Mouse (Mus musculus): ENCODE measurements around the gene Nlgn1. TPM values are rescaled to one million over a fixed set of nuclear protein-coding genes. Genes with fewer than 3 reads are reported as not detected.

Nlgn1 gene
- polyA plus RNA-seq, 1 experiment from 2014 or later = 9.3 TPM

DNA sequence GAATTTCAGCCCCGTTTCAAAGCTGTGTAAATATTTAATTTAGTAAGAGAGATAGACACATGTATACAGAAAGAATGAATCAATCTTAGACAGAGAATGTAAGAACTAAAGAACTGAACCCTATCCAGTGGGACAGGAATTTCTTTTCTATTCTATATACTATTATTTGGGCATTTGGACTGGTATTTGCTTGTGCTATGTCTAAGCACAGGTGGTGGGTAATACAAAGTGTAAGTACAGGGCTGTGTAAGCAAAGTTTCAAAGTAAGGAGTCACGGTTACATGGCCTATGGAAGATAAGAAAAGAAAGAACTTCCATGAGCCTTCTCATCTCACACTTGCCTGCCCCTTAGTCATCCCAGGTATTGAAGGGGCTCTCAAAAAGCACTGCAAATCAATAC lies 624.9 kb downstream of the Nlgn1 start:
- ATAC-seq (ENCODE audit: low FRiP score) = no peak
- no peak overlapping the region for H3K4me3 ChIP-seq
- no peak overlapping the region for H3K27ac ChIP-seq
- H3K9me3 ChIP-seq (replicated peaks) = no peaks in the 10 kb centered on the region
- H3K9ac ChIP-seq = no peak overlapping the region
- WGBS = 78% methylated on average over 2 of the region's 2 CpGs
- no peak overlapping the region for H3K4me2 ChIP-seq (replicated peaks)
- no peaks in the 10 kb centered on the region for H3K27me3 ChIP-seq
- no peaks in the 10 kb centered on the region for H3K36me3 ChIP-seq
- no peaks in the 10 kb centered on the region for H3K4me1 ChIP-seq

DNA sequence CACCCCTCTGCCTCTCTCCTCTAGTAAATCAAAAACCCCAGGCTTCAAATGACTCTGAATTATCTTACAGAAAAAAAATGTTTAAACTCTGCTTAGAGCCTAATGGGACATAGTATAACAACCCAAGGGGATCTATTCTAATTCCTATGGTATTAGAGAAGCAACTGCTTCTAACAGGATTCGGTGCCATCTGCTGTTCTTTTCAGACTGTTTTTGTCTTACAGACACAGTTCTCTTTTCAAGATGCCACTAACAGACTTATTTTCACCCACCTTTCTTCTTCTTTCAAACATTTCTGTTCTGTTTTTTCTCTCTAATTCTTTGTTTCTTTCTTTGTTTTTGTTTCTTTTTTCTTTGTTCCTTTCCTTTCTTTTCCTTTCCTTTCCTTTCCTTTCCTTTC lies 635.0 kb downstream of the Nlgn1 start:
- no peaks in the 10 kb centered on the region for H3K9me3 ChIP-seq (replicated peaks)
- no peak overlapping the region for H3K4me2 ChIP-seq (replicated peaks)
- no peaks in the 10 kb centered on the region for H3K27me3 ChIP-seq
- no peak overlapping the region for H3K27ac ChIP-seq
- H3K9ac ChIP-seq = no peak overlapping the region
- H3K36me3 ChIP-seq = no peaks in the 10 kb centered on the region
- 83% methylated on average over 1 of the region's 1 CpGs for WGBS
- no peaks in the 10 kb centered on the region for H3K4me1 ChIP-seq
- no peak for ATAC-seq (ENCODE audit: low FRiP score)
- no peak overlapping the region for H3K4me3 ChIP-seq

DNA sequence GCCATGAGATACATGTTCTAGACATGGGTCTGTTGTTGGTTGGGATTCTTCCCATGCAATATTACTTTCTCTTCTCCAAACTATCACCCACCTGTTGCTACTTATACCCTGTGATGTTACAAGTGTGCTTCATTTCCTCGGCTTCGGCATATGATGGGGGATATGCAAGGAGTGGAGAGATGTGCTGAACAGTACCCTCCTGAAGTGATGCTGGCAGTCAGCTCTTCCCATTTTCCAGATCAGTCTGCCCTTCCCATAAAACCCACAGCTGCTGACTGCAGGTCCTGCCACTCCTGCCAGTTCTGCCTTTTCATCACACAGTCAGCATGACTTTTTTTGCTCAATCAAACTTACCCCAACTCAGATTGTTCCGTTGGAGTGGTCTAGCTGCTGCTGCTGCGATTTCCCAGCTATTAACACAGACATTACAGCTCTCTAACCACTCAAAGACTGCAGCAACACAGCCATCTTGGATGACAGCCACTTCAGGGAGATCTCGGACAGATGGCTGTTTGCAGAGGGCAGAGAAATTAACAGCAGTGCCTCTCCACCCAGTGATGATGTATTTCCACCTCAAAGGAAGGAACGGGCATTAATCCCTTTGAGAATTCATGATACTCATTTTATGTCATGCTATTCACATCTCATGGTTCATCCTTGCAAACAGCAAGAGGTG lies 643.3 kb downstream of the Nlgn1 start:
- 81% methylated on average over 6 of the region's 6 CpGs for WGBS
- H3K4me1 ChIP-seq = no peaks in the 10 kb centered on the region

GRCm38 (mm10) chr3:25683696-25684095 lies 648.6 kb downstream of the Nlgn1 start:
- Histone ChIP-seq H3K4me3 (no peak overlapping the region), H3K4me2 (replicated peaks) (no peak overlapping the region), H3K9me3 (replicated peaks) (no peaks in the 10 kb centered on the region), H3K27me3 (no peaks in the 10 kb centered on the region), H3K27ac (no peak overlapping the region), H3K4me1 (no peaks in the 10 kb centered on the region), H3K9ac (no peak overlapping the region), H3K36me3 (no peaks in the 10 kb centered on the region)
- no peak for ATAC-seq (ENCODE audit: low FRiP score)
- 90% methylated on average over 2 of the region's 2 CpGs for WGBS

More for the DNA sequence above, 643.3 kb downstream of the Nlgn1 start:
- H3K27ac ChIP-seq = no peak overlapping the region
- no peak overlapping the region for H3K4me3 ChIP-seq
- H3K27me3 ChIP-seq = no peaks in the 10 kb centered on the region
- no peaks in the 10 kb centered on the region for H3K36me3 ChIP-seq
- no peak overlapping the region for H3K4me2 ChIP-seq (replicated peaks)
- H3K9me3 ChIP-seq (replicated peaks) = no peaks in the 10 kb centered on the region
- ATAC-seq (ENCODE audit: low FRiP score) = no peak
- H3K9ac ChIP-seq = no peak overlapping the region

GRCm38 (mm10) chr3:25679373-25679772 lies 652.9 kb downstream of the Nlgn1 start:
- no peak overlapping the region for H3K4me2 ChIP-seq (replicated peaks)
- 83% methylated on average over 2 of the region's 2 CpGs for WGBS
- no peak overlapping the region for H3K27ac ChIP-seq
- H3K36me3 ChIP-seq = no peaks in the 10 kb centered on the region
- ATAC-seq (ENCODE audit: low FRiP score) = no peak
- H3K4me3 ChIP-seq = no peak overlapping the region
- no peaks in the 10 kb centered on the region for H3K4me1 ChIP-seq
- no peaks in the 10 kb centered on the region for H3K27me3 ChIP-seq
- H3K9ac ChIP-seq = no peak overlapping the region
- H3K9me3 ChIP-seq (replicated peaks) = no peaks in the 10 kb centered on the region

DNA sequence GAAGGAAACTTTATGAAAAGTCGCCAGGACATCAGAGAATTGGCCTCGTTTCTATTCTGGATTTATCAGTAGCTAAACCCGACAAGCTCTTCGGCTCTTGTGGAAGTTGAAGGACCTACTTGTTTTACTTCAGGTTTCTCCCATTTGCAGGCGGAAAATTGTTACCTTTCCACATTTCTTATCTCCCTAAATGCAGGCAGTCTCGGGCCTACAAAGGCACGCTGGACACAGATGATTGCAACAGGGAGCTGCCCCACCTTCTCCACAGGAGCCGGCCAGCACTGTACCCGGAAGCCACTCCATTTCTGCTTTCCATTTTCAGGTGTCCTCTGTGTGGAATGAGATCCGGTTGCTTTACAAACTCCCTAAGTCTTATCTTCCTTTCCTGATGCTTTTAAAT lies 656.4 kb downstream of the Nlgn1 start:
- no peak for ATAC-seq (ENCODE audit: low FRiP score)
- Histone ChIP-seq H3K27ac (no peak overlapping the region), H3K4me1 (0 out of 2 replicates have a peak, but pooled peaks cover 4% of the 10 kb centered on the region), H3K9me3 (replicated peaks) (no peaks in the 10 kb centered on the region), H3K4me2 (replicated peaks) (no peak overlapping the region), H3K36me3 (no peaks in the 10 kb centered on the region), H3K4me3 (no peak overlapping the region), H3K27me3 (no peaks in the 10 kb centered on the region), H3K9ac (no peak overlapping the region)
- WGBS = 87% methylated on average over 10 of the region's 10 CpGs

DNA sequence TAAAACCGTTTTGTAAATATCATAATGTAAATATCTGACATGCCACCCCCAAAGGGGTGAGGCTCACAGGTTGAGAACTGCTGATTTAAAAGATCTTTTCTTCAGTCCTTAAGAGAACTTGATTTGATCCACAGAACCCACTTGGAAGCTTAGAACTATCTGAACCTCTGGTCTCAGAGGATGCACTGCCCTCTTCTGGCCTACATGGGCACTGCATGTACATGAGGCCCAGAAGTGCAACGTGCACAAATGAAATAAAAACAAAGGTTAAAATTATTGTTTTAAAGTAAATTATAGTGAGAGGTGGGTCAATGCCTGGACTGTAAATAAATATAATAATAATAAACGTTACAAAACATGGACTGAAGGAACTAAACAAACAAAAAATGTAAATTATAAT lies 657.2 kb downstream of the Nlgn1 start:
- Histone ChIP-seq H3K9ac (no peak overlapping the region), H3K4me2 (replicated peaks) (no peak overlapping the region), H3K4me1 (0 out of 2 replicates have a peak, but pooled peaks cover 4% of the 10 kb centered on the region), H3K9me3 (replicated peaks) (no peaks in the 10 kb centered on the region), H3K27me3 (no peaks in the 10 kb centered on the region), H3K4me3 (no peak overlapping the region), H3K27ac (no peak overlapping the region), H3K36me3 (no peaks in the 10 kb centered on the region)
- 59% methylated on average over 3 of the region's 3 CpGs for WGBS
- no peak for ATAC-seq (ENCODE audit: low FRiP score)

GRCm38 (mm10) chr3:25673408-25673807 lies 658.9 kb downstream of the Nlgn1 start:
- Histone ChIP-seq H3K36me3 (no peaks in the 10 kb centered on the region), H3K27ac (no peak overlapping the region), H3K27me3 (no peaks in the 10 kb centered on the region), H3K9ac (no peak overlapping the region), H3K9me3 (replicated peaks) (no peaks in the 10 kb centered on the region), H3K4me2 (replicated peaks) (no peak overlapping the region), H3K4me3 (no peak overlapping the region), H3K4me1 (0 out of 2 replicates have a peak, but pooled peaks cover 4% of the 10 kb centered on the region)
- WGBS = 45% methylated on average over 5 of the region's 5 CpGs
- ATAC-seq (ENCODE audit: low FRiP score) = no peak

GRCm38 (mm10) chr3:25672779-25673178 lies 659.5 kb downstream of the Nlgn1 start:
- WGBS = 63% methylated on average over 4 of the region's 4 CpGs

DNA sequence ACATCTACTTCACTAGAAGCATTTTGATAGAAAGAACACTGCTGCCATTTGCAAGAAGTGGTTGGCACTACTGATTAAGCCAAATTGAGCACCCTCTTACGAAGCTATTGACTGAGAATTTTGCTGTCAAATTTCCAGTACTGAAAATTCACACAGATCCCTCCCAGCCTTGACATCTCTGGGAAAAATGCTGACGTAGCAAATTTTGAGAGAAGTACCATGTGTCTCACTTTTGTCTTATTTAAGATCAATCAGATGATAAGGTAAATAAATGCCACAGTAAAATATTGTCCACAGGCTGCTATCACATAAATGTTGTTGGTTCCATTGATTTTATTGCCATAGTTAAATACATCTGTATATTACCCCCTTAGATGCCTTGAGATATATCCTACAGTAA lies 668.8 kb downstream of the Nlgn1 start:
- Histone ChIP-seq H3K4me2 (replicated peaks) (no peak overlapping the region), H3K27ac (no peak overlapping the region), H3K9ac (no peak overlapping the region), H3K36me3 (no peaks in the 10 kb centered on the region), H3K27me3 (no peaks in the 10 kb centered on the region), H3K4me3 (no peak overlapping the region), H3K4me1 (no peaks in the 10 kb centered on the region), H3K9me3 (replicated peaks) (no peaks in the 10 kb centered on the region)
- no peak for ATAC-seq (ENCODE audit: low FRiP score)
- 83% methylated on average over 2 of the region's 2 CpGs for WGBS

More at GRCm38 (mm10) chr3:25672779-25673178, 659.5 kb downstream of the Nlgn1 start:
- H3K36me3 ChIP-seq = no peaks in the 10 kb centered on the region
- ATAC-seq (ENCODE audit: low FRiP score) = no peak
- H3K27me3 ChIP-seq = no peaks in the 10 kb centered on the region
- no peak overlapping the region for H3K4me3 ChIP-seq
- no peaks in the 10 kb centered on the region for H3K9me3 ChIP-seq (replicated peaks)
- no peak overlapping the region for H3K9ac ChIP-seq
- no peak overlapping the region for H3K27ac ChIP-seq
- no peak overlapping the region for H3K4me2 ChIP-seq (replicated peaks)
- H3K4me1 ChIP-seq = 0 out of 2 replicates have a peak, but pooled peaks cover 4% of the 10 kb centered on the region

- no peak for ATAC-seq (ENCODE audit: low FRiP score)
- Histone ChIP-seq H3K9me3 (replicated peaks) (no peaks in the 10 kb centered on the region), H3K4me1 (no peaks in the 10 kb centered on the region), H3K36me3 (no peaks in the 10 kb centered on the region), H3K27me3 (no peaks in the 10 kb centered on the region), H3K4me2 (replicated peaks) (no peak overlapping the region), H3K9ac (no peak overlapping the region), H3K27ac (no peak overlapping the region), H3K4me3 (no peak overlapping the region)
- 97% methylated on average over 3 of the region's 3 CpGs for WGBS
These were observed 672.0 kb downstream of the Nlgn1 start for GRCm38 (mm10) chr3:25660285-25660684.

GRCm38 (mm10) chr3:25658006-25658405 lies 674.3 kb downstream of the Nlgn1 start:
- Histone ChIP-seq H3K4me3 (no peak overlapping the region), H3K27me3 (no peaks in the 10 kb centered on the region), H3K36me3 (no peaks in the 10 kb centered on the region), H3K27ac (no peak overlapping the region), H3K4me2 (replicated peaks) (no peak overlapping the region), H3K4me1 (no peaks in the 10 kb centered on the region), H3K9me3 (replicated peaks) (no peaks in the 10 kb centered on the region), H3K9ac (no peak overlapping the region)
- no peak for ATAC-seq (ENCODE audit: low FRiP score)
- 93% methylated on average over 14 of the region's 14 CpGs for WGBS

GRCm38 (mm10) chr3:25657074-25657473 lies 675.2 kb downstream of the Nlgn1 start:
- 93% methylated on average over 11 of the region's 11 CpGs for WGBS

More at GRCm38 (mm10) chr3:25657074-25657473, 675.2 kb downstream of the Nlgn1 start:
- Histone ChIP-seq H3K9ac (no peak overlapping the region), H3K4me2 (replicated peaks) (no peak overlapping the region), H3K36me3 (no peaks in the 10 kb centered on the region), H3K9me3 (replicated peaks) (no peaks in the 10 kb centered on the region), H3K27ac (no peak overlapping the region), H3K27me3 (no peaks in the 10 kb centered on the region), H3K4me1 (no peaks in the 10 kb centered on the region), H3K4me3 (no peak overlapping the region)
- ATAC-seq (ENCODE audit: low FRiP score) = no peak
